19 mouse cellular contexts compared by ENCODE assay signal in the genomic region with DNA sequence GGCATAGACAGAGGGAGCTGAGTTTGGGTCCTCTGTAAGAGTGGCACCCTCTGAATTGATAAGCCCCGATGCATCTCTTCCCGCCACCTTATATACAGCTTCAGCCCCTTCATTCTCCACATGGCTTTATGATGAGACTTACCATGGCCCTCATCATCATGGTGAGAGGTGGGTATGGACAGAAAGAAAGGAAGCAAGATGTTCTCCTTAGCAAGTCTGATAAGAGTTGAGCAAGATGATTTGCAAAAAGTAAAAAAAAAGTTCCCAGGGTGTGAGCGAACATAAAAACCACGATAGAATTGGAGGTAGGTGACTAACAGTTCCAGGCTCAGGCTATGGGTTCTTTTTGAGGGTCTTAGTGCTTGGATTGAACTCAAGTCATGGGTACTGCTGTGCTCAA. TPM values are rescaled to one million over a fixed set of nuclear protein-coding genes. Genes with fewer than 3 reads are reported as not detected.
DNase-seq lines count a peak whose midpoint lies in the region; ATAC-seq and TF ChIP-seq lines count a peak whose summit lies in the region.
"Had no signal": no experiment of that assay in that cellular context is flagged by ENCODE, and none has a peak within 500 bp of the region (broad histone marks: within the 10 kb centered on the region; RNA-seq: fewer than 3 reads in every experiment).

No protein-coding gene starts in this region.

- H3K36me3 ChIP-seq in heart, embryonic 16.5 days (ENCODE audit: control insufficient read depth, insufficient read depth): no peaks in the 10 kb centered on the region
- peaks cover 29% of the 10 kb centered on the region for H3K36me3 ChIP-seq in G1E (replicated peaks)
- no peaks in the 10 kb centered on the region for H3K36me3 ChIP-seq in hindbrain, embryonic 14.5 days (replicated peaks; ENCODE audit: control insufficient read depth, insufficient read depth)
- H3K36me3 ChIP-seq: embryonic facial prominence, embryonic 12.5 days; hindbrain, embryonic 13.5 days had no signal

- H3K4me3 ChIP-seq in heart, embryonic 16.5 days (ENCODE audit: low read length): no peak overlapping the region
- H3K4me3 ChIP-seq in G1E (ENCODE audit: low read depth, low read length): no peak overlapping the region; the same call in 1 of the 2 replicates
- H3K4me3 ChIP-seq in hindbrain, embryonic 14.5 days (replicated peaks; ENCODE audit: low read length): no peak overlapping the region
- H3K4me3 ChIP-seq: embryonic facial prominence, embryonic 12.5 days; hindbrain, embryonic 13.5 days; neural tube, embryonic 12.5 days had no signal

- no peak overlapping the region for H3K9ac ChIP-seq in heart, embryonic 16.5 days (ENCODE audit: low read length)
- no peak overlapping the region for H3K9ac ChIP-seq in hindbrain, embryonic 14.5 days
- H3K9ac ChIP-seq: embryonic facial prominence, embryonic 12.5 days; hindbrain, embryonic 13.5 days; neural tube, embryonic 12.5 days had no signal

- no peak overlapping the region for H3K4me2 ChIP-seq in heart, embryonic 16.5 days (ENCODE audit: low read depth, low read length)
- H3K4me2 ChIP-seq in hindbrain, embryonic 14.5 days (replicated peaks): no peak overlapping the region
- H3K4me2 ChIP-seq: embryonic facial prominence, embryonic 12.5 days; hindbrain, embryonic 13.5 days; neural tube, embryonic 12.5 days had no signal

- DNase-seq in heart, postnatal 25 days (ENCODE audit: low spot score): no peak
- no peak for DNase-seq in G1E (ENCODE audit: low spot score)
- no peak for DNase-seq in spleen, postnatal 36 days (ENCODE audit: low spot score in 2 of 2)
- DNase-seq in layer of hippocampus, adult 9-10 months (ENCODE audit: low spot score): no peak
- no peak for DNase-seq in hindbrain, embryonic 14.5 days (ENCODE audit: low spot score)
- DNase-seq: adrenal gland, postnatal 25 days; cerebellum, postnatal 36 days; kidney, adult 11 months; kidney, postnatal 4 days; midbrain, embryonic 14.5 days; right cerebral cortex, postnatal 4 days had no signal

- no peak for ATAC-seq in heart, embryonic 16.5 days (replicated peaks; ENCODE audit: extremely low read depth, insufficient read depth, low FRiP score)
- peak; percentile 15; the same call in 1 of the 2 replicates for ATAC-seq in G1E (ENCODE audit: extremely low read depth, insufficient number of reproducible peaks, low FRiP score, poor library complexity, severe bottlenecking)
- peak; percentile 3 to 32; a peak in 2 of 4 replicates for ATAC-seq in hematopoietic stem cell, adult 5-6 weeks (replicated peaks in 1 of 2; ENCODE audit: insufficient read depth in 1 of 2, low FRiP score in 2 of 2, low TSS enrichment in 1 of 2, low read depth in 1 of 2, poor library complexity in 2 of 2, severe bottlenecking in 2 of 2)
- ATAC-seq in megakaryocyte progenitor cell, adult 5-6 weeks (replicated peaks; ENCODE audit: poor library complexity): peak; percentile 47
- ATAC-seq in hindbrain, embryonic 14.5 days (ENCODE audit: low FRiP score): no peak
- ATAC-seq: forebrain, embryonic 14.5 days had no signal

- 81% methylated on average over 4 of the region's 4 CpGs for WGBS in heart, embryonic 16.5 days
- 89% methylated on average over 4 of the region's 4 CpGs for WGBS in hindbrain, embryonic 14.5 days

- TF ChIP-seq CTCF in G1E (IDR thresholded peaks at IDR 0.05; ENCODE audit: low read depth, low read length): no peak

- H3K27me3 ChIP-seq in heart, embryonic 16.5 days (ENCODE audit: control insufficient read depth, insufficient read depth, low read length): no peaks in the 10 kb centered on the region
- H3K27me3 ChIP-seq in G1E (ENCODE audit: insufficient read depth, low read length): no peaks in the 10 kb centered on the region
- peaks cover 9% of the 10 kb centered on the region; the same call in 1 of the 2 replicates for H3K27me3 ChIP-seq in hindbrain, embryonic 14.5 days (ENCODE audit: control insufficient read depth, insufficient read depth, low read length)

- peaks cover 29% of the 10 kb centered on the region for H3K4me1 ChIP-seq in heart, embryonic 16.5 days (ENCODE audit: control insufficient read depth, insufficient read depth, low read length)
- H3K4me1 ChIP-seq in G1E (ENCODE audit: insufficient read depth, low read depth, low read length): peaks cover 61% of the 10 kb centered on the region
- no peaks in the 10 kb centered on the region for H3K4me1 ChIP-seq in hindbrain, embryonic 14.5 days (replicated peaks; ENCODE audit: control insufficient read depth, insufficient read depth, low read length)
- H3K4me1 ChIP-seq: neural tube, embryonic 12.5 days had no signal

- peak overlapping the region; percentile 28; the same call in 1 of the 2 replicates for H3K27ac ChIP-seq in heart, embryonic 16.5 days (ENCODE audit: low read length)
- H3K27ac ChIP-seq in hindbrain, embryonic 14.5 days: no peak overlapping the region
- H3K27ac ChIP-seq: embryonic facial prominence, embryonic 12.5 days; hindbrain, embryonic 13.5 days; neural tube, embryonic 12.5 days; stomach, postnatal 0 days had no signal

- H3K9me3 ChIP-seq in heart, embryonic 16.5 days (replicated peaks; ENCODE audit: control insufficient read depth, low read length): no peaks in the 10 kb centered on the region
- H3K9me3 ChIP-seq in G1E (replicated peaks): no peaks in the 10 kb centered on the region
- no peaks in the 10 kb centered on the region for H3K9me3 ChIP-seq in hindbrain, embryonic 14.5 days (ENCODE audit: control insufficient read depth, low read length)
- H3K9me3 ChIP-seq: hindbrain, embryonic 13.5 days; neural tube, embryonic 12.5 days had no signal

- intact Hi-C loops in heart, postnatal 25 days (cut with DNase I): no loop called here

RNA-seq across cellular contexts. Expression of a gene that starts 10.0 kb away (rescaled TPM):
- 16.2 and 31.6 TPM in 2 replicates for polyA plus RNA-seq in heart, embryonic 16.5 days (2015; fragmentation: Nextera tagmentation; extraction: Ambion mirVana)
- total RNA-seq in heart, postnatal 25 days (2021): 1 to 10 TPM in 1 of 2 experiments, under 1 TPM in 1; 0.99 to 2.9 TPM
- total RNA-seq in G1E (2014; fragmentation: Nextera tagmentation) (2.6 TPM in 1 of 2 replicates, not detected in the other), G1E (2017) (2.8 TPM in 2 replicates)
- polyA plus RNA-seq in G1E (2012): 0.44 and 0.94 TPM in 2 replicates
- total RNA-seq in hematopoietic stem cell, adult 5-6 weeks (2017): 8.3 and 23.4 TPM in 2 replicates
- 7.8 and 10.6 TPM in 2 replicates for total RNA-seq in megakaryocyte progenitor cell, adult 5-6 weeks (2015)
- 6.0 and 6.8 TPM in 2 replicates for total RNA-seq in megakaryocyte progenitor cell, adult 5-6 weeks (2017)
- 2.2 and 2.8 TPM in 2 replicates for polyA plus RNA-seq in hindbrain, embryonic 14.5 days (2014; fragmentation: Nextera tagmentation; extraction: Ambion mirVana)

RNA-seq across cellular contexts. Expression of a gene that starts 10.4 kb away (rescaled TPM):
- polyA plus RNA-seq in heart, embryonic 16.5 days (2015; fragmentation: Nextera tagmentation; extraction: Ambion mirVana): 15.2 and 22.3 TPM in 2 replicates
- 10 to 100 TPM; 28.8 to 29.1 TPM for total RNA-seq in heart, postnatal 25 days (2021)
- 19.5 and 26.7 TPM in 2 replicates for total RNA-seq in G1E (2014; fragmentation: Nextera tagmentation)
- total RNA-seq in G1E (2017): 38.3 and 40.1 TPM in 2 replicates
- 72.0 and 74.1 TPM in 2 replicates for polyA plus RNA-seq in G1E (2012)
- 33.2 and 36.4 TPM in 2 replicates for total RNA-seq in hematopoietic stem cell, adult 5-6 weeks (2017)
- total RNA-seq in megakaryocyte progenitor cell, adult 5-6 weeks (2015): 12.8 and 13.8 TPM in 2 replicates
- 34.0 and 36.0 TPM in 2 replicates for total RNA-seq in megakaryocyte progenitor cell, adult 5-6 weeks (2017)
- polyA plus RNA-seq in hindbrain, embryonic 14.5 days (2014; fragmentation: Nextera tagmentation; extraction: Ambion mirVana): 24.6 and 33.0 TPM in 2 replicates

RNA-seq across cellular contexts. Expression of a gene that starts 14.2 kb away (rescaled TPM):
- 21.0 and 21.9 TPM in 2 replicates for polyA plus RNA-seq in heart, embryonic 16.5 days (2015; fragmentation: Nextera tagmentation; extraction: Ambion mirVana)
- total RNA-seq in heart, postnatal 25 days (2021): 1 to 10 TPM; 6.0 to 7.1 TPM
- total RNA-seq in G1E (2014; fragmentation: Nextera tagmentation) (11.7 and 20.0 TPM in 2 replicates), G1E (2017) (22.0 and 25.2 TPM in 2 replicates)
- 25.3 and 26.2 TPM in 2 replicates for polyA plus RNA-seq in G1E (2012)
- total RNA-seq in hematopoietic stem cell, adult 5-6 weeks (2017): 19.8 and 29.2 TPM in 2 replicates
- 6.5 and 9.0 TPM in 2 replicates for total RNA-seq in megakaryocyte progenitor cell, adult 5-6 weeks (2015)
- total RNA-seq in megakaryocyte progenitor cell, adult 5-6 weeks (2017): 13.8 and 15.4 TPM in 2 replicates
- polyA plus RNA-seq in hindbrain, embryonic 14.5 days (2014; fragmentation: Nextera tagmentation; extraction: Ambion mirVana): 25.0 TPM in 2 replicates

RNA-seq across cellular contexts. Expression of a gene that starts 14.3 kb away (rescaled TPM):
- polyA plus RNA-seq in heart, embryonic 16.5 days (2015; fragmentation: Nextera tagmentation; extraction: Ambion mirVana): 35.1 and 57.5 TPM in 2 replicates
- total RNA-seq in heart, postnatal 25 days (2021): 1 to 10 TPM; 3.2 to 6.7 TPM
- total RNA-seq in G1E (2014; fragmentation: Nextera tagmentation) (128 and 141 TPM in 2 replicates), G1E (2017) (51.1 and 54.9 TPM in 2 replicates)
- 263 and 305 TPM in 2 replicates for polyA plus RNA-seq in G1E (2012)
- total RNA-seq in hematopoietic stem cell, adult 5-6 weeks (2017): 145 and 165 TPM in 2 replicates
- total RNA-seq in megakaryocyte progenitor cell, adult 5-6 weeks (2015): 27.0 and 38.6 TPM in 2 replicates
- total RNA-seq in megakaryocyte progenitor cell, adult 5-6 weeks (2017): 21.7 and 35.4 TPM in 2 replicates
- polyA plus RNA-seq in hindbrain, embryonic 14.5 days (2014; fragmentation: Nextera tagmentation; extraction: Ambion mirVana): 8.3 and 9.2 TPM in 2 replicates

RNA-seq across cellular contexts. Expression of a gene that starts 22.8 kb away (rescaled TPM):
- polyA plus RNA-seq in heart, embryonic 16.5 days (2015; fragmentation: Nextera tagmentation; extraction: Ambion mirVana): 42.2 and 44.4 TPM in 2 replicates
- 10 to 100 TPM; 35.6 to 38.1 TPM for total RNA-seq in heart, postnatal 25 days (2021)
- 23.3 and 37.2 TPM in 2 replicates for total RNA-seq in G1E (2014; fragmentation: Nextera tagmentation)
- total RNA-seq in G1E (2017): 79.3 and 84.6 TPM in 2 replicates
- 71.8 and 73.7 TPM in 2 replicates for polyA plus RNA-seq in G1E (2012)
- total RNA-seq in hematopoietic stem cell, adult 5-6 weeks (2017): 32.0 and 63.9 TPM in 2 replicates
- 16.8 and 17.4 TPM in 2 replicates for total RNA-seq in megakaryocyte progenitor cell, adult 5-6 weeks (2015)
- total RNA-seq in megakaryocyte progenitor cell, adult 5-6 weeks (2017): 56.0 and 65.7 TPM in 2 replicates
- polyA plus RNA-seq in hindbrain, embryonic 14.5 days (2014; fragmentation: Nextera tagmentation; extraction: Ambion mirVana): 63.7 and 64.9 TPM in 2 replicates

Comparison
In these comparisons a context has a peak if more than half of its experiments do, and no peak if none do; other contexts are left out.
1. ATAC-seq: peak in G1E (single experiment), hematopoietic stem cell, adult 5-6 weeks (2 of 2) and megakaryocyte progenitor cell, adult 5-6 weeks (single experiment); none in heart, embryonic 16.5 days (single experiment) and hindbrain, embryonic 14.5 days (single experiment).